Mouse (Mus musculus) heart, postnatal 0 days (tissue): Measurements from ENCODE around the gene Trmu. TPM values are rescaled to one million over a fixed set of nuclear protein-coding genes. Genes with fewer than 3 reads are reported as not detected.

Experiments
- ATAC-seq: fragments of 200-750 bp; cut with Nextera tagmentation; 2 replicates; pipeline ENCODE4 v1.8.0; 2017; ENCODE audit warnings: low read depth, moderate number of reproducible peaks, moderate library complexity; ENCODE audit not compliant: insufficient read depth
- DNase-seq: peaks from one replicate; pipeline ENCODE4 v3.0.0-alpha.2; 2016; ENCODE audit warnings: low spot score
- H3K27ac ChIP-seq: fragments of 300-500 bp; sonication (generic); 2 replicates; pipeline ENCODE4 v1.5.1; 2014; ENCODE audit warnings: low read depth, mild to moderate bottlenecking
- H3K27me3 ChIP-seq: fragments of 300-500 bp; sonication (generic); 2 replicates; pipeline ENCODE4 v1.6.1; 2014; ENCODE audit warnings: low read length, mixed read lengths; ENCODE audit not compliant: control insufficient read depth, insufficient read depth
- H3K36me3 ChIP-seq: fragments of 300-500 bp; sonication (generic); replicated peaks from 2 replicates; pipeline ENCODE4 v1.6.1; 2014; ENCODE audit warnings: low read length, mixed read lengths; ENCODE audit not compliant: control insufficient read depth, insufficient read depth
- H3K4me1 ChIP-seq: fragments of 300-500 bp; sonication (generic); 2 replicates; pipeline ENCODE4 v1.6.1; 2014; ENCODE audit warnings: antibody characterized with exemption; ENCODE audit not compliant: control insufficient read depth, insufficient read depth
- H3K4me2 ChIP-seq: fragments of 300-500 bp; sonication (generic); 2 replicates; pipeline ENCODE4 v1.6.1; 2014; ENCODE audit warnings: low read depth, mild to moderate bottlenecking, low read length, moderate library complexity
- H3K4me3 ChIP-seq: fragments of 300-500 bp; sonication (generic); 2 replicates; pipeline ENCODE4 v1.5.1; 2014; ENCODE audit warnings: low read depth, low read length
- H3K9ac ChIP-seq: fragments of 300-500 bp; sonication (generic); replicated peaks from 2 replicates; pipeline ENCODE4 v1.6.1; 2014; ENCODE audit warnings: low read depth, low read length, mixed read lengths
- H3K9me3 ChIP-seq: fragments of 300-500 bp; sonication (generic); replicated peaks from 2 replicates; pipeline ENCODE4 v1.6.1; 2016; ENCODE audit warnings: low read length; ENCODE audit not compliant: control insufficient read depth
- CTCF ChIP-seq: IDR thresholded peaks from 2 replicates; pipeline ENCODE4 v1.5.1; 2016; ENCODE audit warnings: antibody characterized with exemption, control low read depth, low read depth
- EP300 ChIP-seq: IDR thresholded peaks from 2 replicates; pipeline ENCODE4 v1.6.1; 2016; ENCODE audit warnings: antibody characterized with exemption, low read depth
- WGBS: fragments of 180-500 bp; shearing (Covaris S2); extraction: QIAGEN DNeasy Blood & Tissue Kit; methylation state at CpG from one replicate; pipeline ENCODE4 v1.1.7; 2014; 5-methylcytosine and 5-hydroxymethylcytosine counted together
- polyA plus RNA-seq: library from polyadenylated mRNA; unstranded; fragments of >200 nt; fragmentation: Nextera tagmentation; extraction: Ambion mirVana; gene quantifications from 2 replicates; pipeline ENCODE4 v1.2.1, GENCODE M21; 2015
- total RNA-seq: library from RNA; depleted of rRNA; stranded (reverse); fragments of >200 nt; gene quantifications from 2 replicates; pipeline ENCODE4 v1.2.3, GENCODE M21; 2014; ENCODE audit warnings: low replicate concordance; rRNA removed

Gene Trmu
- total RNA-seq (20.3 and 35.0 TPM in 2 replicates), polyA plus RNA-seq (34.3 and 35.4 TPM in 2 replicates)

GRCm38 (mm10) chr15:85878848-85879497, at the start of gene Trmu:
TSS of gene Trmu (plus strand) at chr15:85879312.
- Histone ChIP-seq H3K4me1 (0 out of 2 replicates have a peak, but pooled peaks cover 11% of the 10 kb centered on the region), H3K9ac (peak within 1 kb of the TSS; percentile 86), H3K9me3 (no peaks in the 10 kb centered on the region), H3K4me2 (peak within 1 kb of the TSS; percentile 91), H3K27me3 (no peaks in the 10 kb centered on the region), H3K4me3 (peak within 1 kb of the TSS; percentile 94), H3K27ac (peak within 1 kb of the TSS; percentile 94), H3K36me3 (peaks cover 54% of the 10 kb centered on the region)
- peak; percentile 55 for TF ChIP-seq CTCF
- TF ChIP-seq EP300 = no peak
- peak; percentile 93 for DNase-seq
- peak; percentile 97 for ATAC-seq
- 1% methylated on average over 44 of the region's 50 CpGs for WGBS

GRCm38 (mm10) chr15:85829470-85829869, 49.6 kb upstream of the Trmu start:
- H3K9ac ChIP-seq = no peak overlapping the region
- H3K36me3 ChIP-seq = no peaks in the 10 kb centered on the region
- TF ChIP-seq EP300 = no peak
- no peak for TF ChIP-seq CTCF
- no peaks in the 10 kb centered on the region for H3K9me3 ChIP-seq
- no peak overlapping the region for H3K4me2 ChIP-seq
- H3K27ac ChIP-seq = no peak overlapping the region
- no peak for ATAC-seq
- no peaks in the 10 kb centered on the region for H3K4me1 ChIP-seq
- H3K27me3 ChIP-seq = no peaks in the 10 kb centered on the region
- WGBS = 70% methylated on average over 5 of the region's 5 CpGs
- no peak overlapping the region for H3K4me3 ChIP-seq
- no peak for DNase-seq

DNA sequence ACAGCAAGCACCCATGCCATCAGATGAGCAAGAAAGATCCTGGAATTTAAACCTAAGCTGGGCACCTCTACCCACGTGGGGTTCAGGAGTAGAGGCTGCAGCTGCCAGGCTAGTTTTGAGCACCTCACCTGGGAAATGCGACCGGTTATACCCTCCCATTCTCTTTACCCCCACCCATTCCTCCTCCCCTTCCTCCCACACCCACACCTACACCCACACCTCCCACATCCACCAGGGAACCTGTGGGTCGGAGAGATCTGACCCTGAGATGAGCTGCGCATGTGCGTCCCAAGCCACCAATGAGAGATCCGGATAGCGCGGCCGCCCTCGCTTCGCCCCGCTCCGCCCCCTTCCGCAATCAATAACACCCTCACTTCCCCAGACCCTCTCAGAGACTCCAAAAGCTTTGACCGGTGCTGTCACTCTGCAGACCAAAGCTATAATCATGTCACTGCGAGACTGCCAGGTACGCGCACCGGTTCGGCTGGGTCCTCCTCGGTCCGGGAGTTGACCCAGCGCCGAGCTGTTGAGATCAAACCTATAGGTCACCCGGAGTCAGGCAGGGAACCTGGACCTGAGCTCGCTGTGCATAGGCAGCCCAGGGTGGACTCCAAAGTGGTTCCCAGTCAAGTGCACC, 47.0 kb upstream of the Trmu start, which contains the start of gene Ttc38:
Ttc38 (plus strand) TSS at position 353 of the 637 bp plus-strand sequence.
- peak within 1 kb of the TSS; percentile 41 for H3K9ac ChIP-seq
- peak within 1 kb of the TSS; percentile 53 for H3K4me3 ChIP-seq
- 2% methylated on average over 27 of the region's 27 CpGs for WGBS
- peak; percentile 51 for DNase-seq
- H3K27ac ChIP-seq = peak within 1 kb of the TSS; percentile 11
- H3K36me3 ChIP-seq = no peaks in the 10 kb centered on the region
- no peaks in the 10 kb centered on the region for H3K27me3 ChIP-seq
- peak; percentile 88 for ATAC-seq
- no peaks in the 10 kb centered on the region for H3K9me3 ChIP-seq
- TF ChIP-seq CTCF (no peak), EP300 (no peak)
- H3K4me2 ChIP-seq = peak within 1 kb of the TSS; percentile 67
- no peaks in the 10 kb centered on the region for H3K4me1 ChIP-seq

DNA sequence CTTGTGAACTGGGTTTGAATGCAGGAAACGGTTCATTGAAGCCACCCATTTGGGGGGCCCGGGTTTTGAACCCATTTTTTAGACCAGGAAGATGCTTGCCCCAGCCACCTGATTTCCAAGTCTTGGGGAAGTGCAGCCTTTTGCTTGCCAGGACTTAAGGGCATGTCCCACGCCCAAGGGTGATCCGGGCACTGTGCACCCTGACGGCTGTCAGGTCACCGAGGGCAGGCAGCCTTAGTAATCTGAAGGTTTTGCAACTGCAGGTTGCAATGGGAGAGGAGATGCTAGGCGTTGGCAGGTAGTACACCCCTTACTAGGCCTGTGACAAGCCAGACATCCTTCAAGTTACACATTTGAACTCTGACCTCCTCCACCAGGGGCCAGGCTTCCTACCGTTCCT, 46.5 kb upstream of the Trmu start:
- H3K27ac ChIP-seq = peak overlapping the region; percentile 11
- no peaks in the 10 kb centered on the region for H3K27me3 ChIP-seq
- WGBS = 47% methylated on average over 8 of the region's 8 CpGs
- no peaks in the 10 kb centered on the region for H3K4me1 ChIP-seq
- peak overlapping the region; percentile 67 for H3K4me2 ChIP-seq
- H3K36me3 ChIP-seq = no peaks in the 10 kb centered on the region
- ATAC-seq = no peak
- TF ChIP-seq EP300 = no peak
- TF ChIP-seq CTCF = no peak
- H3K9me3 ChIP-seq = no peaks in the 10 kb centered on the region
- no peak for DNase-seq
- peak overlapping the region; percentile 53 for H3K4me3 ChIP-seq
- peak overlapping the region; percentile 41 for H3K9ac ChIP-seq

- H3K9ac ChIP-seq = no peak overlapping the region
- WGBS = 45% methylated on average over 3 of the region's 3 CpGs
- ATAC-seq (no peak), DNase-seq (no peak)
- no peaks in the 10 kb centered on the region for H3K4me1 ChIP-seq
- no peaks in the 10 kb centered on the region for H3K9me3 ChIP-seq
- no peaks in the 10 kb centered on the region for H3K27me3 ChIP-seq
- TF ChIP-seq EP300 = no peak
- peak; percentile 12; the same call in 1 of the 2 replicates for TF ChIP-seq CTCF
- no peak overlapping the region for H3K27ac ChIP-seq
- no peak overlapping the region for H3K4me2 ChIP-seq
- no peak overlapping the region for H3K4me3 ChIP-seq
- no peaks in the 10 kb centered on the region for H3K36me3 ChIP-seq
Observed at GRCm38 (mm10) chr15:85835335-85835734, 43.8 kb upstream of the Trmu start.
